Mouse (Mus musculus) Muller cell, postnatal 12 days (primary cell): ENCODE results near the gene Nfyb.

ENCODE experiments used
- DNase-seq: peaks from one replicate; pipeline ENCODE4 v3.0.0-alpha.2; 2015; ENCODE audit errors: inconsistent ontology term

Nfyb gene

GRCm38 (mm10) chr10:82745301-82745700 lies 18.6 kb downstream of the Nfyb start:
- no peak for DNase-seq

- DNase-seq: no peak
Observed at GRCm38 (mm10) chr10:82744296-82744695, 19.6 kb downstream of the Nfyb start.

- no peak for DNase-seq
Observed at GRCm38 (mm10) chr10:82742578-82742977, 21.4 kb downstream of the Nfyb start.

- DNase-seq: no peak
Observed at GRCm38 (mm10) chr10:82741876-82742275, 22.1 kb downstream of the Nfyb start.

- no peak for DNase-seq
Observed at GRCm38 (mm10) chr10:82741354-82741753, 22.6 kb downstream of the Nfyb start.

- no peak for DNase-seq
Observed at GRCm38 (mm10) chr10:82699296-82699941, 64.5 kb downstream of the Nfyb start.

GRCm38 (mm10) chr10:82698712-82699261 lies 65.2 kb downstream of the Nfyb start:
- DNase-seq: peak; percentile 91
